Mouse (Mus musculus) 416B (cell line): ENCODE measurements around the gene Sf3b1.
A peak's percentile ranks its signal among the peaks of the same experiment; 100 is the strongest.
"Not testable (repeated sequence)": the region's sequence is repeated elsewhere in the genome, so short reads cannot be mapped to it uniquely, and the experiment has no call there.

Experiments
- DNase-seq: peaks from one replicate; pipeline ENCODE4 v3.0.0; 2011; ENCODE audit warnings: low read depth

Gene Sf3b1

DNA sequence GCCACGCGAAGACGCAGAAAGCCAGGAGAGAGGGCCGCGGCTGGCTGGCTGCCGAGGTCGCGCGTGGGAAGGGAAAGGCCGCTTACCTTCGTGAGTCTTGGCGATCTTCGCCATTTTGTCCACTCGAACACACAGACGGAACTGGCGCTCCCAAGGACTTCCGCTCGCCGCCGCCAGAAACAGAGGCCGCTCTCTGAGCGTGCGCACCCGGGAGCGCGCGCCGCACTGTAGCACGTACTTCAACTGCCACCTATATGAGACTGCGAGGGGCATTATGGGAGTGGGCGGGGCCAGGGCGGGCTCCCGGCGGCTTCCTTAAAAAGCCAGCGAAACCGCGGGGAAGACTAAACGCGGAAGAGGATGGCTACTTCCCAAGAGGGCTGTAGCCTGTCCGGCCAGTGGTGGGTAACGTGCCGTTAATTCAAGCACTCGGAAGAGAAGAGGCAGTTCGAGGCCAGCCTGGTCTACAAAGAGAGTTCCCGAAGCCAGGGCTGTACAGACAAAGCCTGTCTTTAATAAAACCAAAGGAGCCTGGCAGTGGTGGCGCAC is at the start of gene Sf3b1:
Gene Sf3b1 (minus strand): TSS at position 229 of the 549 bp plus-strand sequence.
- peak; percentile 99 for DNase-seq

DNA sequence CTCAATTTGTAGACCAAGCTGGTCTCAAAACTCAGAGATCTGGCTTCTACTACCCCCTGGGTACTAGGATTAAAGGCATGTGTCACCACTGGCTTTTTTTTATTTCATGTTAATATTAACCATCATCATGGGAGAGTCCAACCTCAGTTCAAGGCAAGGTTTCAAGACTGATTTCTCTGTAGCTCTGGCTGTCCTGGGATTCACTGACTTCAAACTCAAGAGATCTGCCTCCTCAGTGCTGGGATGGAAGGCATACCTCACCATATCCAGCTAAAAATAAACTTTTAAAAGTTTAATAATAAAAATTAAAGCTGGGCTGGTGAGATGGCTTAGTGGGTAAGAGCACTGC is 49.1 kb upstream of the Sf3b1 start:
- DNase-seq: no peak

DNA sequence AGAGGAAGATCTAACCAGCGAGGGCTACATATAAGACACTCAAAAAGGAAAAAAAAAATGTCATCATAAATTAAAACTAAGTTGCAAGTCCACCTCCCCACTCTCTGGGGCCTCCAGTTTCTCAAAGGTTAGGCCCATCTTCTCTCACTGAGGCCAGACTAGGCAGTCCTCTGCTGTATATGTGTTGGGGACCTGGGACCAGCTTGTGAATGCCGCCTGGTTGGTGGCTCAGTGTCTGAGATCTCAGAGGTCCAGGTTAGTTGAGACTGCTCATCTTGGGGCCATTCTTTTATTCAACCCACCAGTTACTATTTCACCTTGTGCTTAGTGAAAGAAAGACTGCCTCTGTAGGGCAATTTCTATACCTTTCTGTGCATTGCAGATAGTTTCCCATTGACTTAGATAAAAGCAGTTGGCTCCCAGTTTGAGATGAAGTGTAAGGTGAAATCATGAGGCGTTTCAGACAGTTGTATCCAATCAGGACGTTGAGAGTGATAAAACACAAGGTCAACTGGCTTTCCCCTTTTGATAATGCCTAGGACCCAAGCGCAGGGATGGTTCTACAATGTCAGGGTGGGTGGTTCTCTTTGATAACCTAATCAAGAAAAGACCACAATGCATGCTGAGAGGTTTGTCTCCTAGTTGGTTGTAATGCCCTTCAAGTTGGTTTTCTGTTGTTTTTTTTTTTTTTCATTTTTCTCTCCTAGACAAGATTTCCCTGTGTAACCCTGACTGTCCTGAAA is 48.5 kb upstream of the Sf3b1 start:
- DNase-seq: no peak

DNA sequence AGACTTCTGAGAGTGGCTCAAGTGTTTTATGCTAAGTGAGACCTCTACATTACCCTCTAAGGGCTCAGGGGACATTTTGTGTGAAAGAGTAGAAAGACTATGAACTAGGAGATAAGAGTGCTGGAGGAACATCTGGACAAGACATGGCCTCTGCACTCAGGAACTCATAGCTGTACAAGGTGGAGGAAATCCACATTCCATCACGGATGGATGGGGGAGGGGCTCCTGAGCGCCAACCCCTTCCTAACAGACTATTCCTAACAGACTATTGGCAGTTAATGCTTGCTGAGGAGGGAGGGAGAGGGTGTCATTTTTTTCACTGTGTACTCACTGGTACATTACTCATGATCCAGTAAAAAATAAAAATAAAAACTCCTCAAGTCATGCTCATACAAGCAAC is 47.5 kb upstream of the Sf3b1 start:
- no peak for DNase-seq

DNA sequence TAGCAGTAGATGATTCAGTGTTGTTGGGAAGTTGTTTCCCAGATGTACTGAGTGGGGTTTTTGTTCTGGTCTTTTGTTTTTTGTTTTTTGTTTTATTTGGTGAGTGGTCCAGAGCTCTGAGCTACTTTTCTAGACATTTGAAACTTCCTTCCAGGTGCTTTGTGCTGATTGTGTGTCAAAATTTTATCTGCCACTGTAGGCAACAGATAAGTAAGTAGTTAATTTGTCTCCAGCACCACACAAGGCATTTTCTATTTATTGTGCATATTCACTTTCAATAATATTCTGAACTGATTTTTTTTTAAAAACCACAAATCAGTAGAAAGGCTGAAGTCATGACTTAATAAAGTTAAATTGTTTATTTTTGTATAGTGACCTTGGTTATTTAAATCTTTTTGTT is 45.0 kb upstream of the Sf3b1 start:
- DNase-seq: not testable (repeated sequence)

DNA sequence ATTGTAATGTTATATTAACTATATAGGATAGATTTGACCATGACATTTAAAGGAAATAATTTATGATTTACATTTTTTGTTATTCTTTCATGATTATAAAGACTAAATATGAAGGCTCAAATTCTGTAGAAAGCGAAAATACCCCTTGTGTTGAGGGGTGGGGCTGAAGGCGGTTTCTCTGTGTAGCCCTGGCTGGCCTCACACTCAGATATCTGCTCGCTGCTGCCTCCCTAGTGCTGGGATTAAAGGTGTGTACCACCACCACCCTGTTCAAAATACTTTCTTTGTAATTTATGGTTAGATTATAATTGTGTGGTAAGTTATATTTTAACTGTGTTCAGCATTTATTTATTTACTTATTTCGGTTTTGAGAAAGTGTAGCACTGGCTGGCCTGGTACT is 34.5 kb upstream of the Sf3b1 start:
- DNase-seq: no peak

DNA sequence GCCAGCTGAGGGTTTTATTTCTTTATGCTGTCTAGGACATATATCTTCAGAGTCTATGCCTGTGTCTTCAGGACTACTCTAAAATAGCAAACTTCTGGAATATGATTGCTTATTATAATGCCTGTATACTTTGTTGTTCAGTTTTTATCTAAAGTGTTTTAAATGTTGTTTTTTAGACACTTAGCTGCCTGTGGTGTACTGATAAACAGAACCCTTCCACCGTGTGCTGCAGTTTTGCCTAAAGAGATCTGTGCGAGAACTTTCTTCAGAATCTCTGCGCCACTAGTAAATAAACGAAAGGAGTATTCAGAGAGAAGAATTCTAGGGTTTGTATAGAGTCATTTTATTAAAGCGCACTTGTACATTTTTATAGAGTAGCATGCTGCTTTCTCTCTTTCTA is 33.8 kb upstream of the Sf3b1 start:
- no peak for DNase-seq

DNA sequence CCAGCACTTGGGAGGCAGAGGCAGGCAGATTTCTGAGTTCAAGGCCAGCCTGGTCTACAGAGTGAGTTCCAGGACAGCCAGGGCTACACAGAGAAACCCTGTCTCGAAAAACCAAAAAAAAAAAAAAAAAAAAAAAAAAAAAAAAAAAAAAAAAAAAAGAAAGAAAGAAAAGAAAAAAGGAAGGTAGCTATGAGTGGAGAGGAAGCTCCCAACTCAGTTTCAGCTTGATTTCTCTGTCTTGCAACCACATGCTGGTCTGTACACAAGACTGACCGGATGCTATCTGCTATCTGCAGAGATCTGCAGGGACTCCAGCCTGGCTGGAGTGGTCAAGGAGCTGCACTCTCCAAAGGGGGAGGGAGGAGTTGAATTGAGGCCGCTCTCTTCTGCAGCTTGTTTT is 31.1 kb upstream of the Sf3b1 start:
- peak; percentile 80 for DNase-seq

DNA sequence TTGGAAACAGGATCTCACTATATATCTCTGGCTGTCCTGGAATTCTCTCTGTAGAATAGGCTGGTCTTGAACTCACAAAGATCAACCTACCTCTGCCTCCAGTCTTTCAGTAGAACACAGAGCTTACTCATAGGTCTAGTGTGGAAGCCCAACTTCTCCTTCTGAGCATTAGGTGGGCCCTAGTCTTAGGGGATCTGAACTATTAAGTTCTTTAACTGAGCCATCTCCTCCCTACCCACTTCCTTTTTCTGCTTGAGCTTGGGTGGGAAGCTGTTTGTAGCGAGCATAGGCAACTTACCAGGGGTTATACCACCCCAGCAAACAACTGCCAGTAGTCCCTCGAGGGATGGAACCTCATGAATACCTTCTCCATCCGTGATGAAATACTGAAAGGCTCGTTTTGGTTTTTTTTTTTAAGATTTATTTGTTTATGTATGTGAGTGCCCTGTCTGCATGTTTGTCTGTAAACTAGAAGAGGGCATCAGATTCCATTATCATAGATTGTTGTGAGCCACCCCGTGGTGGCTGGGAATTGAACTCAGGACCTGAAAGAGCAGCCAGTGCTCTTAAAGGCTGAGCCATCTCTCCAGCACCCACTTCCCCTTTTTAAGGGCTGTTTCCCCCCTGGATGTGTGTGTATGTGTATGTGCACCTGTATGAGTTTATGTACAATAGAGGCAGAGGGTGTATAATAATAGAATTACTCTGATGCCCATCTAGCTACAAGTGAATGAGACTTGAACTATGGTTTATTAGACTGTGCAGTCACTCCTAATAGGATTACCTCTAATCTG is 28.2 kb upstream of the Sf3b1 start:
- peak; percentile 29 for DNase-seq

DNA sequence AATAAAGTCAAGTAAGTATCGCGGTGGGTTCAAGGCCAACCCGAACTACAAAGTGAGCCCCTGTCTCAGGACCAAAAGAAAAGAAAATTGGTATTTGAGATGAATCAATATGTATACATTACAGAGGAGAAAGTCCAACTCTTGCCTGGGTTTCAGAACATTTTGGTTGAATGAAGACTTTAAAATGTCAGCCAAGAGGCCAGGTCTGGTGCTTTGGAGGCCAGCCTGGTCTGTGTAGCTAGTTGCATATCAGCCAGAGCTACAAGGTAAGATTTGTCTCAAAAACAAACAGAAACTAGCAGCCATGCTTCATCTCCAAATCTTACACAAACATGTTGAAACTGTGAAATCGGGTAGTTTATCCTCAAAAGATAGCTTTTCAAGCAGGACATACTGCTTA is 26.3 kb upstream of the Sf3b1 start:
- no peak for DNase-seq

DNA sequence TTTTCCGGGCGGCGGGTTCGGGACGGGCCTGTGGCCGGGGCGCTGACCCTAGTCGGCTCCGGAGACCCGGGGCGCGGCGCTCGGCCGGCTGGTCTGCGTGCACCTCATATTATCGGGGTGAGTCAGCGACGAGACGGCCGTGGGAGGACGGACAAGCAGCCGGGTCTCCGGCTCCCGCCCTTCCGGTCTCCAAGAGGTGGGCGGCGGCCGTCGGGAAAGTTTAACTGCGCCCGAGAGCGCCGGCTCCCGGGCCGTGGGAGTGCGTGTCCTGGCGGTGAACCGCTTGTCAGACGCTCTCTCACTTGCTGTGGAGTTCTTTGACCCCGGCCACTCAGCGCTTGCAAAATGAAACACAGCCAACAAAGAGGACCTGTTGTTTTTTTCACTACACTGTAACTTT is 25.7 kb upstream of the Sf3b1 start:
- peak; percentile 65 for DNase-seq

DNA sequence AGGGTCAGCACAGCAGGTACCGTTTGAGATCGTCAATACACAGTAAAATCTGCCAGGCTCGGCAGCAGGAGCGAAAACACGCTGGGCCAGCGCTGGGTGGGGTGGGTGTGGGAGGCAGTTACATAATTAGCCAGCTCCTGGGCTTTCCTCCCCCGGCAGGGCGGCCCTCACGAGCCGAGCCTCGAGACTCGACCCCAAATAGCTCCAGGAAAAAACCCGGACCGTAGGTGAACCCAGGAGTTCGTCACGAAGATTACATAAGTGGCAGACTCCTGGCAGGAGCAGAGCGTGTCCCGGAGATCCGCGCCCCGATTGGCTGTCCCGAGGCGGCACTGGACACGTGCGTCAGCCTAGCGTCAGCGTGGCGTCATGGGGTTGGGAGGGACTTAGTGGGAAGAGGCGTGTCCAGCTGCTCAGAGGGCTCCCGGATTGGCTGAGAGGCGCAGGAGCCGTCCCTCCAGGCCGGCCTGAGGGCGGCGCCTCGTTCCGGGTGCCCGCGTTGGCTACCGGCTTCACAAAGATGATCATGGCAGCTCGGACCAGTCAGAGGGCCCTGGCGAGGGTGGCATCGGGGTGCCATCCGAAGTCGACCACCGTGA is 25.2 kb upstream of the Sf3b1 start, which contains the start of gene Coq10b:
Gene Coq10b (plus strand): TSS at position 416 of the 599 bp plus-strand sequence.
- DNase-seq: peak; percentile 97

DNA sequence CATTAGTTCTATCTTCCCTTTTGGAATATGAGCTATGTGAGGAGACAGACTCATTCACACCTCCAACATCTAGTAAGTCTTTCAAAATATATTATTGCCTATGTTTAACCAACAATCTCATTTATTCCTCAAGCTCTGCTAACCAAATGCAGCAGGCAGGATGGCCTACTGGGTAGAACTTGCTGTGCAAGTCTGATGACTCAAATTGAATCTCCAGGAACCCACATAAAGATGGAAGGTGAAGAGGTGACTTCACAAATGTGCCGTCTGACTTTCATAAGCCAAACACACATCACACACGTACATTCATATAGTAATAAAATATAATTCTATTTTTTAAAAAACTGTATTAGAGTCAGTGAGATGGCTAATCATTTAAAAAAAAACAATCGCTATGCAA is 24.4 kb upstream of the Sf3b1 start:
- no peak for DNase-seq

DNA sequence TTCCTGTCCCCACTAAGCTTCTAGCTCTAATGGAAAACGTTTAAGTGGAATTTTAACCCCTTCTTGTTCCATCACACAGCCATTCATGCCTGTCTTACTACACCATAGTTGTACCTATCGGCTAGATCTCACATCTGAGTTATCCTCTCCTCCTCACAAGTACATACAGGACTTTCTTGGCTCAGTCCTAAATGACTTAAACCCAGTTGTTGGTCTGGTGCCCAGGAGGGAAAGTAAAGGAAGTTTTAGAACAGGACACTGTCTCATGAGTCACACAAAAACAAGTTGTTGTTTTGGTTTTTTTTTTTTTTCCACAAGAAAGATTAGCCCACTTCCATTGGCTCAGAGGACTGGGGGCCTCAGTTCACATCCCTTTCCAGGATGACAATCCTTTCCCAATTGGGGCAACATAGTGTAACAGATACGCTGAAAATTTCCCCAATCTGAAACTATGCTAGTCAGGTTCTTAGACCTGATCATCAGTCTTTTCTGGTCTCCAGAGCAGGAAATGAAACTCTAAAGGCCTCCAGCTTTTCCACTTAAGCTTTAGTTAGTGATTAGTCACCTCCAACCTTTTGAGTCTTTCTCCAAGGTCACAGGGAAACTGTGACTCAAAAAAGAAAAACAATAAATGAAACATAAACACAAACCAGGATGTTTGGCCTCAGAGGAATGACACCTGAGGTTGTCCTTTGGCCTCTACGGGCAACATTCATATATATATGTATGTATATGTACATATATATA is 21.7 kb upstream of the Sf3b1 start:
- peak; percentile 50 for DNase-seq

DNA sequence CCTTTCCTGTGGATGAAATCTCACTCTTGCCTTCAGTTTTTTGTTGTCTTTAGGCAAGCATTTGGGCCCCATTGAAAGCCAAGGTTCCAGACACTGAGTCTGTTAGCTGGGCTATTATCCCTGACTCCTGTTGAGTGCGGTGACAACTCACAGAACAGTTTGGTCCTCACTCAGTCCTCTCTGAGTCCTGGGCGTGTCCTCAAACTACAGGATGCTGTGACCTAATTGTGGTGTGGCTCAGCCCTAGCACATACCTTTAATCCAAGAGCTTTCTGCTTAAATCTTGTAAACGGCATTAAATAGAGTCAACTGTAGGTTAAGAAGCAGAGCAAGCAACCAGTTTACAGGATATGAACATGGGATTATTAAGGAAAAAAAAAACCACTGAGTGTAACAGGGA is 15.9 kb upstream of the Sf3b1 start:
- peak; percentile 56 for DNase-seq

DNA sequence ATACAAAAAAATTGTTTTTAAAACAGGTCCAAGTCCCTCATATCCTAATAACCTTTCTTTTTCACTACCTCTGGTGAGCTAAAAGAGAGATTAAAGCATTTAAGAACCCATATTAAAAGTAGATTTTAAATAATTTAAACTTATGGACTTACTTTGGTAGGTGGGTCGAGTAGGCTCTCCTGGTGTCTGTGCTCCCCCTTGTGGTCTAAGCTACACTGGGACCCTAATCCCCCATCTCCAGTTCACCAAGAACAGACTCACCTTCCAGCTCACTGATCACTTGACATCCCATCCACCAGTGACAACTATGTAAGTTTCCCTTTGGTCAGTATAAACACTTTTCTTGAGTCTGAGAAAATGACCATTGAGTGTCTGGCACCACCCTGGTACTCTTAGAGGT is 15.0 kb upstream of the Sf3b1 start:
- DNase-seq: peak; percentile 27

DNA sequence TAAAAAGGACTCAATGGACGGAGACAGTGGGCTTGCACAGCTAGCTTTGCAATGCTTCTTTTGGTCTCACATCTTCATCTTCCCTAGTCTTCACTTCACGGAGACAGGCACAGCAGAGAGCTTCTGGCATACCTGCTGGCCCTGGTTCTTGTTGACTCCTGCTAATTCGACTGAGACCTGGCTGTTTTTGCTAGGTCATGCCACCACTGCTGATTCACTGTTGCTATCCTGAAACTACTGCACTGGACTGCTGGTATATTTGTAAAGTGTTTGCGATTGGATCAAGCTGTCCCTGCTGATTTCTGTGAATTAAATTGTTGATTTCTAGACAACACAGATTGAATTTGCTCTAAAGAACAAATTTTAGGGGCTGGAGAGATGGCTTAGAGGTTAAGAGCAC is 14.4 kb upstream of the Sf3b1 start:
- DNase-seq: no peak

DNA sequence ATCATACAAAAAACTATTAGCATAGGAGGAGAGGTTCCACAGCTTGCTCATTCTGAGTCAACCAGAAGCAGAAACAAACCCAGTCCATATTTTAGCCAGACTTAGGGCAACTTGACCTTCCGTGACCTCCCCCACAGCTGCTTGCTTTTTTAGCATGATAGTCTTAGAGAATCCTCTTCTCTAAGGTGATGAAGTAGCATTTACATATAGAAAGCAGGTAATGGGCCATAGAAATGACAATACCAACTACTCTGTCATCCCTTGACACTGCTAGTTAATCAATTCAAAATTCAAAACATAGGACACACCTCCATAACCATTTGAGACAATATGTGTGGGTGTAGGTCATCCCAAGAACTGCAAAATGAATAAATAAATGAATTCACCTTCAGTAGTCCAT is 12.7 kb upstream of the Sf3b1 start:
- no peak for DNase-seq

DNA sequence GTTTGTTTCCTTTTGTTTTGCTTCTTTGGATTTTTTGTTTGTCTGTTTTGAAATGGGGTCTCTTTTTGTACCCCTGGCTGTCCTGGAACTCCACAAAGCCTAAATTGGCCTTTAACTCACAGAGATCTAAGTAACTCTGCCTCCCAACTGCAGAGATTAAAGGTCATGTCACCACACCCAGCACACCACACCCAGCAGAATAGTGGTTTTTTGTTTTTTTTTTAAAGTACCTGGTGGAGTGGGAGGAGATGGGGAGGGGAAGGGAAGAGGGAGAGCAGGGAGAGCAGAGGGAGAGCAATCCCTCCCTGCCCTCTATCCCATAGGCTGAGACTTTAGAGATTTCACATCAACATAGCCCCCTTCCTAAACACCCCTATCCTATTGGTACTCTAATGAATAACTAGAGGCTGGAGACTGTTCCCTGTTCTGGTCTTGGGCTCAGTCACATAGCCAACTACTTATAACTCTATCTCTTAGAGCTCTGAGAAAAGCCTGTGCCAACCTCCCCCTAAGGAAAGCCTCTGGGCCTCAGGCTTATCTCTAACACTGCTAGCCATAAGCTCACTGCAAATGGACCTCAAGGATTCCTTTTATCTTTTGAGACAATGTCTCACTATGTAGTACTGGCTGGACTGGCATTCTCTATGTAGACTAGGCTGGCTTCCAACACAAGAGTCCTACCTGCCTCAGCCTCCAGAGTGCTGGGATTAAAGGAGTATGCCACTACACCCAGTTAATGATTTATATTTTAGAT is 3.9 kb upstream of the Sf3b1 start:
- DNase-seq: no peak

DNA sequence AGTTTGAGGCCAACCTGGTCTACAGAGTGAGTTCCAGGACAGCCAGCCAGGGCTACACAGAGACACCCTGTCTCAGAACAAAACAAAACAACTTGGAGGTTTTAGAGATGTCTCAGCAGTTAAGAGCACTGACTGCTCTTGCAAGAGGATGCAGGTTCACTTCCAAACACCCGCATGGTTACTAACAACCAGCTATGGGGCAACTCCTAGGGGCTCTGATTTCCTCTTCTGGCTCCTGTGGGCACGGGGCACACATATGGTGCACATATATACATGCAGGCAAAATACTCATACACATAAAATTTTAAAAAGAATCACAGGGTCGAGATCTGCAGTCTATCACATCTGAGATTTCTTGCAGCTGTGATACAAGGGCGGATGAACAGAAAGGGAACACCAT is 2.2 kb upstream of the Sf3b1 start:
- peak; percentile 56 for DNase-seq

DNA sequence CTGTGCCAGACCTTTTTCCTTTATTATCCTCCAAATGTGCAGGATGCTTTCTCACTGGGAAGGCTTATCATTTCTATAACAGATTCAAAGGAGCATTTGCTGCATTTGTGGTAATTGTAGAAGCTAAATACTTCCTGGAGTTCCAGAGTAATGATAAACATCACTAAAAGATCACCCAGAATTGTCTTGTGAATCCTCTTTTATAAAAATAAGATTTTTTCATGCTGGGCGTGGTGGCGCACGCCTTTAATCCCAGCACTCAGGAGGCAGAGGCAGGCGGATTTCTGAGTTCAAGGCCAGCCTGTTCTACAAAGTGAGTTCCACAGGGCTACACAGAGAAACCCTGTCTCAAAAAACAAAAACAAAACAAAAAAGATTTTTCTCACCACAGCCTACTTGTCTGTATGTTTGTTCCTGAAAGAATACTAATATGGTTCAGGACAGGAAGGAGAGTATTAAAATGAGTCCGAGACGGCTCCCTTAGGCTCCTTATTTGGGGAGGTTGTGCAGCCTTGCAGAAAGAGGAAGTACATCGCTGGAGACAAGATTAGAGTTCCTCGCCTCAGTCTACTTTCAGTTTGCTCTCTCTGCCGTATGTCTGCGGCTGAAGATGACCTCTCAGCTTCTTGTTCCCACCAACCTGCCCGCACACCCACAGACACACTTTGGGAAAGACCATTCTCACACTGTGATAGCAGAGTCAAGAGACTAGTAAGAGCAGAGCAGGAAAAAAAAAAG is 1.4 kb upstream of the Sf3b1 start:
- DNase-seq: peak; percentile 93
